Mouse (Mus musculus) c-Kit-positive CD71-negative TER-119-negative erythroid progenitor cells, embryonic 14.5 days (primary cell): ENCODE data around the gene Cpe.
A peak's percentile ranks its signal among the peaks of the same experiment; 100 is the strongest.

Experiments used
- DNase-seq: peaks from one replicate; pipeline ENCODE4 v3.0.0-alpha.2; 2013; ENCODE audit warnings: low read depth

The Cpe gene

GRCm38 (mm10) chr8:64548054-64548850 is 144.6 kb downstream of the Cpe start:
- peak; percentile 14 for DNase-seq

GRCm38 (mm10) chr8:64543441-64543840 is 149.4 kb downstream of the Cpe start:
- DNase-seq, result no peak
